Mouse (Mus musculus): ENCODE measurements around the gene Impg1.

The Impg1 gene

GRCm38 (mm10) chr9:80277770-80278169 lies 187.5 kb downstream of the Impg1 start:
- no peak for DNase-seq

- DNase-seq: no peak
These were observed 188.1 kb downstream of the Impg1 start for GRCm38 (mm10) chr9:80277157-80277556.

- no peak for DNase-seq
These were observed 189.5 kb downstream of the Impg1 start for GRCm38 (mm10) chr9:80275772-80276134.

GRCm38 (mm10) chr9:80275053-80275771 lies 190.1 kb downstream of the Impg1 start:
- no peak for DNase-seq

GRCm38 (mm10) chr9:80272951-80273350 lies 192.3 kb downstream of the Impg1 start:
- DNase-seq: no peak

GRCm38 (mm10) chr9:80269596-80269995 lies 195.7 kb downstream of the Impg1 start:
- DNase-seq: no peak

- DNase-seq: no peak
These were observed 198.8 kb downstream of the Impg1 start for GRCm38 (mm10) chr9:80266507-80266906.

- DNase-seq: no peak
These were observed 199.2 kb downstream of the Impg1 start for GRCm38 (mm10) chr9:80266086-80266485.

All from cerebellum, adult 11 months (tissue).